Mouse (Mus musculus) neural tube, embryonic 15.5 days (tissue): Measurements from ENCODE around the gene Sympk. TPM values are rescaled to one million over a fixed set of nuclear protein-coding genes. Genes with fewer than 3 reads are reported as not detected.
"Not testable (repeated sequence)": the region's sequence is repeated elsewhere in the genome, so short reads cannot be mapped to it uniquely, and the experiment has no call there.

Source experiments
- ATAC-seq: fragments of 200-750 bp; cut with Nextera tagmentation; 2 replicates; pipeline ENCODE4 v1.8.0; 2017; ENCODE audit warnings: mild to moderate bottlenecking, moderate TSS enrichment, moderate library complexity; ENCODE audit not compliant: low FRiP score
- H3K27ac ChIP-seq: fragments of 300-500 bp; sonication (generic); replicated peaks from 2 replicates; pipeline ENCODE4 v1.5.1; 2015; ENCODE audit warnings: mild to moderate bottlenecking, inconsistent platforms
- H3K27me3 ChIP-seq: fragments of 300-500 bp; sonication (generic); replicated peaks from 2 replicates; pipeline ENCODE4 v1.6.1; 2015; ENCODE audit warnings: inconsistent platforms
- H3K36me3 ChIP-seq: fragments of 300-500 bp; sonication (generic); 2 replicates; pipeline ENCODE4 v1.6.1; 2015; ENCODE audit warnings: inconsistent platforms
- H3K4me1 ChIP-seq: fragments of 300-500 bp; sonication (generic); 2 replicates; pipeline ENCODE4 v1.6.1; 2015; ENCODE audit warnings: inconsistent platforms
- H3K4me2 ChIP-seq: fragments of 300-500 bp; sonication (generic); 2 replicates; pipeline ENCODE4 v1.6.1; 2015; ENCODE audit warnings: inconsistent platforms, mild to moderate bottlenecking, moderate library complexity
- H3K4me3 ChIP-seq: fragments of 300-500 bp; sonication (generic); replicated peaks from 2 replicates; pipeline ENCODE4 v1.5.1; 2015; ENCODE audit warnings: mild to moderate bottlenecking, inconsistent platforms
- H3K9ac ChIP-seq: fragments of 300-500 bp; sonication (generic); replicated peaks from 2 replicates; pipeline ENCODE4 v1.6.1; 2015; ENCODE audit warnings: mild to moderate bottlenecking, inconsistent platforms
- H3K9me3 ChIP-seq: fragments of 300-500 bp; sonication (generic); replicated peaks from 2 replicates; pipeline ENCODE4 v1.6.1; 2016; ENCODE audit warnings: inconsistent platforms
- WGBS: fragments of 180-500 bp; shearing (Covaris S2); methylation state at CpG from one replicate; pipeline ENCODE4 v1.1.7; 2015; ENCODE audit warnings: mixed read lengths; 5-methylcytosine and 5-hydroxymethylcytosine counted together
- polyA plus RNA-seq: library from polyadenylated mRNA; unstranded; fragments of >200 nt; fragmentation: Nextera tagmentation; extraction: Ambion mirVana; gene quantifications from 2 replicates; pipeline ENCODE4 v1.2.1, GENCODE M21; 2015

Sympk gene
- polyA plus RNA-seq, 1 experiment from 2014 or later: 26.4 TPM

- Histone ChIP-seq H3K9ac (peak within 1 kb of the TSS; percentile 28; the same call in 1 of the 2 replicates), H3K9me3 (no peaks in the 10 kb centered on the region), H3K4me3 (peak within 1 kb of the TSS; percentile 26), H3K36me3 (peaks cover 37% of the 10 kb centered on the region), H3K27me3 (no peaks in the 10 kb centered on the region), H3K4me1 (peaks cover 15% of the 10 kb centered on the region), H3K4me2 (peak within 1 kb of the TSS; percentile 58), H3K27ac (0 out of 2 replicates have a peak within 1 kb of the TSS, but pooled peaks have one; percentile 28)
- peak; percentile 80 for ATAC-seq
- 28% methylated on average over 33 of the region's 33 CpGs for WGBS
Observed at GRCm38 (mm10) chr7:19054047-19054776, 30.0 kb downstream of the Sympk start, which contains the start of gene Rsph6a. Gene Rsph6a, plus strand, starts transcription at chr7:19054690.

- Histone ChIP-seq H3K4me2 (peak overlapping the region; percentile 58), H3K4me1 (peaks cover 15% of the 10 kb centered on the region), H3K4me3 (peak overlapping the region; percentile 26), H3K9ac (peak overlapping the region; percentile 28; the same call in 1 of the 2 replicates), H3K27ac (no peak overlapping the region), H3K27me3 (no peaks in the 10 kb centered on the region), H3K9me3 (no peaks in the 10 kb centered on the region), H3K36me3 (peaks cover 31% of the 10 kb centered on the region)
- WGBS: 66% methylated on average over 9 of the region's 9 CpGs
- ATAC-seq: peak; percentile 36
Observed at GRCm38 (mm10) chr7:19054777-19055076, 30.6 kb downstream of the Sympk start.

GRCm38 (mm10) chr7:19055108-19055507 lies 30.9 kb downstream of the Sympk start:
- no peaks in the 10 kb centered on the region for H3K27me3 ChIP-seq
- 97% methylated on average over 8 of the region's 8 CpGs for WGBS

GRCm38 (mm10) chr7:19057405-19057804 lies 33.2 kb downstream of the Sympk start:
- Histone ChIP-seq H3K4me1 (peaks cover 15% of the 10 kb centered on the region), H3K9ac (no peak overlapping the region), H3K4me3 (no peak overlapping the region), H3K27me3 (no peaks in the 10 kb centered on the region), H3K27ac (no peak overlapping the region), H3K36me3 (peaks cover 6% of the 10 kb centered on the region; the same call in 1 of the 2 replicates), H3K4me2 (no peak overlapping the region), H3K9me3 (no peaks in the 10 kb centered on the region)
- no peak for ATAC-seq
- 86% methylated on average over 10 of the region's 10 CpGs for WGBS

More at GRCm38 (mm10) chr7:19055108-19055507, 30.9 kb downstream of the Sympk start:
- Histone ChIP-seq H3K36me3 (peaks cover 28% of the 10 kb centered on the region), H3K4me1 (peaks cover 15% of the 10 kb centered on the region), H3K27ac (no peak overlapping the region), H3K4me2 (no peak overlapping the region), H3K9me3 (no peaks in the 10 kb centered on the region), H3K9ac (no peak overlapping the region), H3K4me3 (no peak overlapping the region)
- ATAC-seq: no peak

- Histone ChIP-seq H3K27ac (no peak overlapping the region), H3K27me3 (peaks cover 33% of the 10 kb centered on the region), H3K4me3 (peak overlapping the region; percentile 16; the same call in 1 of the 2 replicates), H3K36me3 (no peaks in the 10 kb centered on the region), H3K4me2 (peak overlapping the region; percentile 45), H3K4me1 (no peaks in the 10 kb centered on the region), H3K9ac (no peak overlapping the region), H3K9me3 (no peaks in the 10 kb centered on the region)
- no peak for ATAC-seq
- WGBS: 55% methylated on average over 13 of the region's 13 CpGs
Observed at GRCm38 (mm10) chr7:19065896-19066295, 41.7 kb downstream of the Sympk start.

GRCm38 (mm10) chr7:19067063-19067462 lies 42.9 kb downstream of the Sympk start:
- no peaks in the 10 kb centered on the region for H3K4me1 ChIP-seq
- H3K9ac ChIP-seq: no peak overlapping the region
- H3K4me3 ChIP-seq: no peak overlapping the region
- WGBS: 51% methylated on average over 14 of the region's 14 CpGs
- H3K9me3 ChIP-seq: no peaks in the 10 kb centered on the region
- H3K27ac ChIP-seq: no peak overlapping the region
- peaks cover 33% of the 10 kb centered on the region for H3K27me3 ChIP-seq
- H3K4me2 ChIP-seq: no peak overlapping the region
- ATAC-seq: no peak
- no peaks in the 10 kb centered on the region for H3K36me3 ChIP-seq

- no peaks in the 10 kb centered on the region for H3K36me3 ChIP-seq
- ATAC-seq: no peak
- WGBS: 63% methylated on average over 14 of the region's 14 CpGs
Observed at GRCm38 (mm10) chr7:19067935-19068334, 43.8 kb downstream of the Sympk start.

GRCm38 (mm10) chr7:19068707-19069106 lies 44.5 kb downstream of the Sympk start:
- Histone ChIP-seq H3K4me2 (no peak overlapping the region), H3K9ac (no peak overlapping the region), H3K36me3 (no peaks in the 10 kb centered on the region), H3K4me3 (no peak overlapping the region), H3K9me3 (no peaks in the 10 kb centered on the region), H3K4me1 (no peaks in the 10 kb centered on the region), H3K27ac (no peak overlapping the region), H3K27me3 (peaks cover 33% of the 10 kb centered on the region)
- 2% methylated on average over 2 of the region's 2 CpGs for WGBS
- no peak for ATAC-seq

More at GRCm38 (mm10) chr7:19067935-19068334, 43.8 kb downstream of the Sympk start:
- H3K4me1 ChIP-seq: no peaks in the 10 kb centered on the region
- H3K27ac ChIP-seq: no peak overlapping the region
- no peak overlapping the region for H3K9ac ChIP-seq
- no peaks in the 10 kb centered on the region for H3K9me3 ChIP-seq
- no peak overlapping the region for H3K4me3 ChIP-seq
- H3K27me3 ChIP-seq: peaks cover 33% of the 10 kb centered on the region
- no peak overlapping the region for H3K4me2 ChIP-seq

GRCm38 (mm10) chr7:19069500-19069899 lies 45.3 kb downstream of the Sympk start:
- Histone ChIP-seq H3K27me3 (peaks cover 29% of the 10 kb centered on the region), H3K4me3 (no peak overlapping the region), H3K4me2 (no peak overlapping the region), H3K9ac (no peak overlapping the region), H3K27ac (no peak overlapping the region), H3K9me3 (no peaks in the 10 kb centered on the region), H3K36me3 (no peaks in the 10 kb centered on the region), H3K4me1 (no peaks in the 10 kb centered on the region)
- 45% methylated on average over 3 of the region's 3 CpGs for WGBS
- ATAC-seq: no peak

- not testable (repeated sequence) for H3K36me3 ChIP-seq, H3K4me1 ChIP-seq, H3K4me2 ChIP-seq, ATAC-seq, H3K9me3 ChIP-seq, H3K4me3 ChIP-seq, H3K27ac ChIP-seq, H3K9ac ChIP-seq
- 63% methylated on average over 3 of the region's 3 CpGs for WGBS
- H3K27me3 ChIP-seq: peaks cover 14% of the 10 kb centered on the region
Observed at GRCm38 (mm10) chr7:19071024-19071423, 46.8 kb downstream of the Sympk start.

- H3K4me1 ChIP-seq: peaks cover 25% of the 10 kb centered on the region
- peaks cover 6% of the 10 kb centered on the region for H3K36me3 ChIP-seq
- no peaks in the 10 kb centered on the region for H3K9me3 ChIP-seq
- H3K4me2 ChIP-seq: no peak overlapping the region
- H3K27ac ChIP-seq: no peak overlapping the region
- no peak for ATAC-seq
- WGBS: 67% methylated on average over 9 of the region's 9 CpGs
- H3K9ac ChIP-seq: no peak overlapping the region
- no peak overlapping the region for H3K4me3 ChIP-seq
- H3K27me3 ChIP-seq: no peaks in the 10 kb centered on the region
Observed at GRCm38 (mm10) chr7:19073504-19073903, 49.3 kb downstream of the Sympk start.

- Histone ChIP-seq H3K36me3 (peaks cover 16% of the 10 kb centered on the region), H3K27ac (no peak overlapping the region), H3K9ac (no peak overlapping the region), H3K9me3 (no peaks in the 10 kb centered on the region), H3K4me1 (peaks cover 25% of the 10 kb centered on the region), H3K4me3 (no peak overlapping the region), H3K4me2 (no peak overlapping the region), H3K27me3 (no peaks in the 10 kb centered on the region)
- 95% methylated on average over 6 of the region's 6 CpGs for WGBS
- ATAC-seq: no peak
Observed at GRCm38 (mm10) chr7:19074494-19074893, 50.3 kb downstream of the Sympk start.
